Mouse (Mus musculus) 3T3-L1 (cell line): Measurements from ENCODE around the gene Spata21.

Experiments used
- DNase-seq: peaks from one replicate; pipeline ENCODE4 v3.0.0-alpha.2; 2015; ENCODE audit warnings: low read depth, low spot score

Spata21 gene

DNA sequence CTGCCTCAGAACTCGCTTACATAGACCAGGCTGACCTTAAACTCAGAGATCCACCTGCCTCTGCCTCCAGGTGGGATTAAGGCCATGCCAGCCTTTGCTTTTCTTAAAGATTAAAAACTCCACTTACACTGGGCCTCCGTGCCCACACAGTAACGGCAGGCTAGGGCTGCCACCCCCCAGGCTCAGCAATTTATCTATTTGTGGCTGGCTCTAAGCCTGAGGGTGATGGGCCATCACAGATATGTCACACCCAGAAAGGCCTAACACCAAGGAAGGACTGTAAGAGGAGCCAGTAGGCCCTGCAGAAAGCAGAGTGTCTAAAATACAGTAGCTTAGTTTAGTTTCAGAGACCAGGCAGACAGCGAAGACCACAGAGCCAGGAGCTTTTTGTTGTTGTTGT is 14.0 kb upstream of the Spata21 start:
- DNase-seq: no peak

DNA sequence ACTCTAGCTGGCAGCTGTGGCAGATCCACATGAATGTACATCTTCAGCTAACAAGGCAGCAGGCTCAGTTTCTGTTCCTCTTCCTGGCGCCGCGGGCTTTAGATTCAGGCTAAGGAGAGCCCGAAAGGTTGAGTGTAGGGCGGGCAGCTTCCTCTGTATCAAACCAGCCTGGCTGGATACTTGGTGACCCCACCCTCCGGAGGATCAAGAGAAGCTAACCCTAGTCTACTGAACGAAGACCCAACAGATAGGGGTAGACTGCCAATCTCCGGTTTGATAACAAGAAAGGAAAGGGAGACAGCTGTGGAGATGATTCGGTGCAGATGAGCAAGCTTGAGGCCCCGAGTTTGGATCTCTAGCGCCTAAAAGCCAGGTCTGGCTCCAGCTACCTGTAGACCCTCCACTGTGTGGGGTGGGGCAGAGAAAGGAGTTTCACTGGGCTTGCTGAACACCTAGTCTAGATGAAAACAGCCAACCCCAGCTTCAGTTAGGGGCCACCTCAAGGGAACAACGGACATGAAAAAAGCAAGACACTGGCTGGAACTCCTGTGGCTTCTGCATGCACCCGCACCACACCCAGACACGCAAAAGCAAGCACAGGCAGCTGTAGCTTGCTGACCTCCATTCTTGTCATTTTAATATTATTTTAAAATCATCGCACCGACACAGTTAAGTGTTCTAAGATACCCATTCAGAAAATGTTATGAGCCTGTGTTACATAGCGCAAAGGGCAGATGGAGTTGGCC is 11.2 kb upstream of the Spata21 start:
- no peak for DNase-seq

DNA sequence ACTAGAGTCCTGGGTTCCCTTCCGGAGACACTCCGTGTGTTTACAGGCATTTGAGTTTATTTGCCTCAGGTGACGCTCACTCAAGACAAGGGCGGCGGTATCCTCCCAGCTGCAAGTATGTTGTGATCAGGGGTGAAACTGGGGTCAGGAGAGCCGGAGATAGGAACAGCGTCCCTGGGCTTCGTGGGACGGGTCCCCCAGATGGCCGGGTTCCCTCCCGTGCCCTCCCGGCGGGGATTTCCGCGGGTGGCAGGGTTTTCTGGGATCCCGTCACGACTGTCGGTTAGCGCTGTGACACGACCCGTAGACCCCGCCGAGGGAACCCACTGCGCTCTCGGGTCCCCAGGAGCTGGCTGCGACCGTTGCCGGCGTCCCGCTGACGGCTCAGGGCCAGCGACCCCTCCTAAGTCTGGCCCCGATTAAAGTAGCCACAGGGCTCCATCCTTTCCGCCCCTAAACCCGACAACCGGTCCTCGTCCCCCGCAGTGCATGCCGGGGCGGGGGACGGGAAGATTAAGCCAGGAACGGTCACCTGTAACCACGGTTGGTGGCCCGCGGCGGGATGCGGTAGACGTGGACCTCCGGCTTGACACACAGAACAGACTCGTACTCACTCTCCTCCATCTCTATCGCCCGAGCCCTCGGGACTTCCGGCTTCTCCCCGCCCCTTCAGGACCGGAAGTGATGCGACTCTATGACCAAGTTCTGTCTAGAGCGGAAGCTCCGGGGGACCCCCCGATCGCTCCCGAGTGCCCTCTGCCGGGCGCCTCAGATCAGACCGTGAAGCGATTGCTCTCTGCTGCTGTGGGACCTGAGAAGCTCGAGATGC is 10.2 kb upstream of the Spata21 start, which contains the start of gene Necap2:
Necap2 (minus strand) TSS at position 677 of the 829 bp plus-strand sequence.
- DNase-seq: peak; percentile 95

GRCm38 (mm10) chr4:141078510-141079137 is 9.5 kb upstream of the Spata21 start:
- DNase-seq: no peak

DNA sequence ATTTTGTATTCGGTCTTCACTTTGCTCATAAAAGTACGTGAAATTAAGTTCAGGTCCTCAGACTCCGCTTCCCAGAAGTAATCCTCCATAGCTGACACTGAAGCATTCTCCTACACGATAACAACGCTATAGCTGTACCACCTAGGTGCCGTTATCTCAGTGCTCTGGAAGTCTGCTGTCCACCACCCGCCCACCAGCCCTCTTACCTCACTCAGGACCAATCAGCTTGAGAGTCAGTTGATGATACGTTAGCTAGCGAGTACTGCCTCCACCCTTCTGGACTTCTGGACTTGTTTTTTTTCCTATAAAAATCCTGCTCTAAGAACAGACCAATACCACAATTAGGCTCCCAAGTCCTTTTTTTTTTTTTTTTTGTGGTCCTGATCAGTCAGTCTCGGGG is 1.3 kb upstream of the Spata21 start:
- DNase-seq: no peak

DNA sequence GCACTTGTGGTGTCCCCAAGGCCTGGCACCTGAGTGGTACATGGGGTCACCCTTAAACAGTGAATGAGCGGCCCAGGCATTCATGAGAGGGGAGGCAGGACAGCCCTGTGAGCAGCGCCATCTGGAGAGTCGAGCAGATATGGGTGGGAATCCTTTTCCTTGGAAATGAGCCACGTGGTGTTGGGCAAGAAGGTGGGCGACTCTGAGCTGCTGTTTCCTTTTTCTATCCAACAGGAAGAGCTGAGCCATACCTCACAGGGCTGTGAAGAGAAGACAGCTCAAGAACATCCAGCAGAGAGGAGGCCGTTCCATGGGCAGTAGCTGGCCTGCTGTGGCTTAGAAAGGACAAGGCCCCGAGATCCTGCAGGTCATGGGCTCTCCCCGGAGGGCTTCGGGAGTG is 581 bp downstream of the Spata21 start:
- DNase-seq: no peak

DNA sequence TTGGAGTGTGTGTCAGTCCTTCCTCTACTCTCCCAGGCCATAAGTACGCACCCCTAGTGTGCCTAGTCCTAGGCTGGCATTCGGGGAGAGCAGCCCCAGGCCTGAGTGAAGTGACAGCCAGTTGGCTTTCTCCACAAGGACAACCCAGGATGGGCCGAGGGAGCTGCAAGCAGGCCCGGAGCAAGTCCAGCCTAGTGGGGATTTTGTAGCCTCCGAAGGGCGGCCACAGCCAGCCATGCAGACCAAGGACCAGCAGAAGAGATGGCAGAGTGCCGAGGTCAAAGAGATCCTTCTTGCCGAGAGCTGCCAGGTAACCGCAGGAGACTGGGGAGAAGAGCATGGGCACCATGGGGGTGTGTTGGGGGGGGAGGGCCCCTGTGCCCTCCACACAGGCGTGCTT is 6.9 kb downstream of the Spata21 start:
- DNase-seq: no peak

DNA sequence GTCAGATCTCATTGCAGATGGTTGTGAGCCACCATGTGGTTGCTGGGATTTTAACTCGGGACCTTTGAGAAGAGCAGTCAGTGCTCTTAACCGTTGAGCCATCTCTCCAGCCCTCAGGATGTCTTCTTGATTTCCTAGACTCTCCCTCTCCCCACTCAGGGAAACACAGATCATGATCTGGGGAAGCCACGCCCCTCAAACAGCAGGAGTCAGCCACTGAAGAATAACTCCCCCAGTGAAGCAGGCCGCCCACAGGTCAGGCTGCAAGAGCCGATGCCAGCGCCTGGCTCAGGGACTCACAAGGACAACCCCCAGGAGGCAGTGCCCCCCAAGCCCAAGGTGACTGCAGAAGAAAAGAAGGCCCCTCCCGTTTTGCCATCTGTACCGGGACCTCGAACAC is 8.6 kb downstream of the Spata21 start:
- DNase-seq: no peak

DNA sequence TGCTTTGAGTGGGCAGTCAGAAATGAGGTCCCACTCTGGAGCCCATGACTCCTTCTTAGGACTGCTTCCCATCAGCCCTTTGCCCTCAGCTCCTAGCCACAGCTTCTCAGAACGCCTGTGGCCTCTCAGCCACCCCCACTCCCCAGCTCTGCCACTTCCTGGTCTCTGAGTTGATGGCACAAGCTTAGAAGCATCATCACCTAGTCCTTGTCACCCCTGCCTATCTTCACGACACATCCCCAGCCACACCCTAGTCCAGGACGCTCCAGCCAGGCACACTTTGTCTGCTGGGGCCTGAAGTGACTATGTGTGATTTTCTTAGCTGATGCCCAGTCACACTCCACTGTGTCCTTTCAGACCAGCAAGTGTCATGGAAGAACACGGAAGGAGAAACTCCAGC is 10.8 kb downstream of the Spata21 start:
- DNase-seq: no peak

- DNase-seq: no peak
Measured at GRCm38 (mm10) chr4:141099956-141100355, 11.8 kb downstream of the Spata21 start.

DNA sequence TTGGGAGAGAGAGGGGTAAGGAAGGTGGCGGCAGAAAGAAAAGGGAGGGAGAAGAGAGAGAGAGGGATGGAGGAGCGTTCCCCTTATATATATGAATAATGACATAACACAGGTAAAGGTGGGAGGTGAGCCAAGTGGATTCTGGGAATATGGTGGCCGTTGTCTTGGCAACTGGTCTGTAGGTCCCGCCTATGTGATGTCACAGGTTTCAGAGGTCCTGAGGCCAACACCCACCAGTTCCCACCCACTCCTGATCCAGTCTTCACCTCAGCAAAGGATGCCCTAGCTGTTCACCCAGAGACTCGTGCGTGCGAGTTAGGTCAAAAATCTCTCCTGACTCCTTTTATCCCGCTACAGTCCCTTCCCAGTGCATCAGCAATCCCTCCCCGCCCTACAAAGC is 13.2 kb downstream of the Spata21 start:
- no peak for DNase-seq

GRCm38 (mm10) chr4:141101855-141102254 is 13.7 kb downstream of the Spata21 start:
- DNase-seq: peak; percentile 63

- no peak for DNase-seq
Measured at GRCm38 (mm10) chr4:141106526-141107183, 18.5 kb downstream of the Spata21 start.

DNA sequence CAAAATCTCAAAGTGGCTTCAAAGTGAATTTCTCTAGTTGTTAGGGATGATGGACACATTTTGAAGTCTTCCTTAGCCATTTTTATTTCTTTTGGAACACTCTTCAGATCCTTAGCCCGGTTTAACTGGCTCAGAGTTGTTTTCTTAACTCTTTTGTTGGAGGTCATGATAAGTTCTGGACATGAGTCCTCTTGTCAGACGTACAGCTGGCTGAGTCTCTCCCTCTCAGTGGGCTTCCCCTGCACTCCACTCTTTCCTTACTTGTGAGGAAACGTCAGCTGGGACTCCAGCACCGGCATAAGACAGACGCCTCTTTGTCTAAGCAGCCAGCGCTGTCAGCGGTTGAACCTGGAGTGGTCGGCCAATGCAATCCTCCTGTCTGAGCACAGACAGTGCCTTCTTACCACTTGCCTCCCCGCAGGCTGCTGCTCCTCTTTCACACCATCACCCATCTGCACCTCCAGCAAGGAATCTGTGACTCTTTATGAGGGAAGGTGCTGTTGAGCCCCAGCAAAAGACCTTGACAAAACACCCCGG is 20.1 kb downstream of the Spata21 start:
- DNase-seq: no peak

- DNase-seq: no peak
Measured at GRCm38 (mm10) chr4:141113831-141114230, 25.7 kb downstream of the Spata21 start.

- no peak for DNase-seq
Measured at GRCm38 (mm10) chr4:141114521-141114981, 26.4 kb downstream of the Spata21 start.

- DNase-seq: no peak
Measured at GRCm38 (mm10) chr4:141115398-141115797, 27.3 kb downstream of the Spata21 start.

- no peak for DNase-seq
Measured at GRCm38 (mm10) chr4:141118691-141119090, 30.6 kb downstream of the Spata21 start.

DNA sequence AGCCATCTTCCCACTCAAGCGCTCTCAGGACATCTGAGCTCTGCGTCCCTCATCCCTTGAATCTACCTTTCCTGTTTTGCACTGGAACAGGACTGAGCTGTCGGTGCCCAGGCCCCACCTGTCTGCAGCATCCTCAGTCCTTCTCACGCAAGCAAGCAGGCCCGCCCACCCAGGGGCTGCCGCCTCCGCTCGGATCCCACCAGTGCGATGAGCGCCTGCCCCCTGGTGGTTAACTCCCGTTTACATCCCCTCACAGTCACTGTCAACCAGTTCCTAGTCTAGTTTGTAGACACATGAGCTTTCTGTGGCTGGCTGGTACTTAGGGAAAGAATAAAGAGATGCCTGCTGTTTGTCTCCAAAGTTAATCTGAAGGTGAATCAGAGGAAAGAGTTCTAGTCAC is 32.6 kb downstream of the Spata21 start:
- no peak for DNase-seq

GRCm38 (mm10) chr4:141122663-141123062 is 34.5 kb downstream of the Spata21 start:
- no peak for DNase-seq

GRCm38 (mm10) chr4:141123065-141123464 is 34.9 kb downstream of the Spata21 start:
- DNase-seq: no peak
